Mouse (Mus musculus) hindbrain, embryonic 12.5 days (tissue): ENCODE results near the gene Slc9a3. TPM values are rescaled to one million over a fixed set of nuclear protein-coding genes. Genes with fewer than 3 reads are reported as not detected.

Experiments used
- polyA plus RNA-seq: library from polyadenylated mRNA; unstranded; fragments of >200 nt; fragmentation: Nextera tagmentation; extraction: Ambion mirVana; gene quantifications from 2 replicates; pipeline ENCODE4 v1.2.1, GENCODE M21; 2016

Slc9a3 gene
- polyA plus RNA-seq, 1 experiment from 2014 or later = not detected

Other genes with a start within 250 kb of the Slc9a3 start
- gene Trip13, start 183.7 kb upstream of the Slc9a3 start, polyA plus RNA-seq = 30.7 and 32.3 TPM in 2 replicates
- 83.8 and 88.4 TPM in 2 replicates for gene Brd9, start 183.6 kb upstream of the Slc9a3 start, polyA plus RNA-seq
- gene Zdhhc11, start 157.6 kb upstream of the Slc9a3 start, polyA plus RNA-seq = not detected in 2 replicates
- gene Tppp, start 112.0 kb upstream of the Slc9a3 start, polyA plus RNA-seq = 6.0 TPM in 2 replicates
- gene Cep72, start 59.2 kb upstream of the Slc9a3 start, polyA plus RNA-seq = 14.0 and 16.0 TPM in 2 replicates
- 76.7 and 79.2 TPM in 2 replicates for gene Exoc3, start 87.3 kb downstream of the Slc9a3 start, polyA plus RNA-seq
- gene Ahrr, start 170.9 kb downstream of the Slc9a3 start, polyA plus RNA-seq = 1.2 and 2.1 TPM in 2 replicates
- gene Pdcd6, start 196.1 kb downstream of the Slc9a3 start, polyA plus RNA-seq = 107 and 112 TPM in 2 replicates
- 213 and 222 TPM in 2 replicates for gene Sdha, start 228.8 kb downstream of the Slc9a3 start, polyA plus RNA-seq
- gene Ccdc127, start 228.9 kb downstream of the Slc9a3 start, polyA plus RNA-seq = 57.9 and 64.7 TPM in 2 replicates
- not detected in 2 replicates for gene Lrrc14b, start 242.5 kb downstream of the Slc9a3 start, polyA plus RNA-seq